Mouse (Mus musculus): ENCODE data around the gene Nupl1. TPM values are rescaled to one million over a fixed set of nuclear protein-coding genes. Genes with fewer than 3 reads are reported as not detected.
A peak's percentile ranks its signal among the peaks of the same experiment; 100 is the strongest.

The Nupl1 gene
- polyA plus RNA-seq, 1 experiment from 2014 or later = not detected

GRCm38 (mm10) chr14:60262316-60262715, 11.1 kb upstream of the Nupl1 start:
- H3K27me3 ChIP-seq = no peaks in the 10 kb centered on the region
- H3K4me1 ChIP-seq = peaks cover 14% of the 10 kb centered on the region
- H3K4me3 ChIP-seq = no peak overlapping the region
- H3K27ac ChIP-seq = no peak overlapping the region
- no peak overlapping the region for H3K4me2 ChIP-seq (replicated peaks)
- H3K9ac ChIP-seq = no peak overlapping the region
- 77% methylated on average over 7 of the region's 7 CpGs for WGBS
- no peaks in the 10 kb centered on the region for H3K9me3 ChIP-seq
- no peak for ATAC-seq (ENCODE audit: insufficient number of reproducible peaks, insufficient read depth, low FRiP score, low TSS enrichment)
- no peaks in the 10 kb centered on the region for H3K36me3 ChIP-seq

GRCm38 (mm10) chr14:60257851-60258250, 6.6 kb upstream of the Nupl1 start:
- Histone ChIP-seq H3K4me3 (no peak overlapping the region), H3K4me1 (no peaks in the 10 kb centered on the region), H3K9me3 (no peaks in the 10 kb centered on the region), H3K36me3 (no peaks in the 10 kb centered on the region), H3K27ac (no peak overlapping the region), H3K4me2 (replicated peaks) (no peak overlapping the region), H3K9ac (no peak overlapping the region), H3K27me3 (no peaks in the 10 kb centered on the region)
- WGBS = 93% methylated on average over 1 of the region's 1 CpGs
- ATAC-seq (ENCODE audit: insufficient number of reproducible peaks, insufficient read depth, low FRiP score, low TSS enrichment) = no peak

GRCm38 (mm10) chr14:60257101-60257500, 5.9 kb upstream of the Nupl1 start:
- no peaks in the 10 kb centered on the region for H3K36me3 ChIP-seq
- no peak overlapping the region for H3K4me3 ChIP-seq
- peaks cover 3% of the 10 kb centered on the region; the same call in 1 of the 2 replicates for H3K4me1 ChIP-seq
- 76% methylated on average over 4 of the region's 4 CpGs for WGBS
- no peak for ATAC-seq (ENCODE audit: insufficient number of reproducible peaks, insufficient read depth, low FRiP score, low TSS enrichment)
- H3K4me2 ChIP-seq (replicated peaks) = no peak overlapping the region
- H3K9ac ChIP-seq = no peak overlapping the region
- no peak overlapping the region for H3K27ac ChIP-seq
- no peaks in the 10 kb centered on the region for H3K27me3 ChIP-seq
- H3K9me3 ChIP-seq = no peaks in the 10 kb centered on the region

GRCm38 (mm10) chr14:60256356-60256755, 5.1 kb upstream of the Nupl1 start:
- no peaks in the 10 kb centered on the region for H3K36me3 ChIP-seq
- H3K4me1 ChIP-seq = peaks cover 3% of the 10 kb centered on the region; the same call in 1 of the 2 replicates
- H3K4me3 ChIP-seq = no peak overlapping the region
- H3K4me2 ChIP-seq (replicated peaks) = no peak overlapping the region
- H3K9me3 ChIP-seq = no peaks in the 10 kb centered on the region
- 0 out of 2 replicates have a peak overlapping the region, but pooled peaks have one; percentile 25 for H3K27ac ChIP-seq
- ATAC-seq (ENCODE audit: insufficient number of reproducible peaks, insufficient read depth, low FRiP score, low TSS enrichment) = no peak
- H3K9ac ChIP-seq = no peak overlapping the region
- 30% methylated on average over 3 of the region's 3 CpGs for WGBS
- H3K27me3 ChIP-seq = no peaks in the 10 kb centered on the region

GRCm38 (mm10) chr14:60254774-60255173, 3.5 kb upstream of the Nupl1 start:
- ATAC-seq (ENCODE audit: insufficient number of reproducible peaks, insufficient read depth, low FRiP score, low TSS enrichment) = no peak
- Histone ChIP-seq H3K36me3 (no peaks in the 10 kb centered on the region), H3K9me3 (no peaks in the 10 kb centered on the region), H3K4me1 (peaks cover 10% of the 10 kb centered on the region; the same call in 1 of the 2 replicates), H3K9ac (no peak overlapping the region), H3K4me2 (replicated peaks) (no peak overlapping the region), H3K27me3 (no peaks in the 10 kb centered on the region), H3K27ac (no peak overlapping the region), H3K4me3 (no peak overlapping the region)

- Histone ChIP-seq H3K9ac (no peak overlapping the region), H3K27ac (no peak overlapping the region), H3K4me2 (replicated peaks) (no peak overlapping the region), H3K27me3 (no peaks in the 10 kb centered on the region), H3K9me3 (no peaks in the 10 kb centered on the region), H3K4me3 (no peak overlapping the region), H3K4me1 (peaks cover 17% of the 10 kb centered on the region), H3K36me3 (no peaks in the 10 kb centered on the region)
- no peak for ATAC-seq (ENCODE audit: insufficient number of reproducible peaks, insufficient read depth, low FRiP score, low TSS enrichment)
- 89% methylated on average over 3 of the region's 3 CpGs for WGBS
Measured at GRCm38 (mm10) chr14:60253466-60253865, 2.2 kb upstream of the Nupl1 start.

GRCm38 (mm10) chr14:60252004-60253000, 1.1 kb upstream of the Nupl1 start:
- Histone ChIP-seq H3K4me3 (peak overlapping the region; percentile 97), H3K4me1 (peaks cover 17% of the 10 kb centered on the region), H3K36me3 (no peaks in the 10 kb centered on the region), H3K27ac (peak overlapping the region; percentile 83), H3K9ac (peak overlapping the region; percentile 94), H3K4me2 (replicated peaks) (peak overlapping the region; percentile 70), H3K27me3 (no peaks in the 10 kb centered on the region), H3K9me3 (no peaks in the 10 kb centered on the region)
- 22% methylated on average over 15 of the region's 15 CpGs for WGBS
- ATAC-seq (ENCODE audit: insufficient number of reproducible peaks, insufficient read depth, low FRiP score, low TSS enrichment) = 0 out of 2 replicates have a peak, but pooled peaks have one; percentile 2

- H3K9me3 ChIP-seq = no peaks in the 10 kb centered on the region
- peak overlapping the region; percentile 84 for H3K27ac ChIP-seq
- under 1% methylated on average over 39 of the region's 39 CpGs for WGBS
- H3K4me2 ChIP-seq (replicated peaks) = peak overlapping the region; percentile 67
- H3K27me3 ChIP-seq = no peaks in the 10 kb centered on the region
- no peaks in the 10 kb centered on the region for H3K36me3 ChIP-seq
- ATAC-seq (ENCODE audit: insufficient number of reproducible peaks, insufficient read depth, low FRiP score, low TSS enrichment) = peak; percentile 55
- H3K9ac ChIP-seq = peak overlapping the region; percentile 94
- peaks cover 17% of the 10 kb centered on the region for H3K4me1 ChIP-seq
- peak overlapping the region; percentile 97 for H3K4me3 ChIP-seq
Measured at GRCm38 (mm10) chr14:60250879-60251278, 352 bp downstream of the Nupl1 start.

GRCm38 (mm10) chr14:60250366-60250765, 865 bp downstream of the Nupl1 start:
- no peak for ATAC-seq (ENCODE audit: insufficient number of reproducible peaks, insufficient read depth, low FRiP score, low TSS enrichment)
- peak overlapping the region; percentile 97 for H3K4me3 ChIP-seq
- no peaks in the 10 kb centered on the region for H3K9me3 ChIP-seq
- peak overlapping the region; percentile 94 for H3K9ac ChIP-seq
- H3K4me1 ChIP-seq = peaks cover 17% of the 10 kb centered on the region
- H3K27ac ChIP-seq = no peak overlapping the region
- H3K4me2 ChIP-seq (replicated peaks) = peak overlapping the region; percentile 67
- WGBS = 21% methylated on average over 8 of the region's 8 CpGs
- H3K36me3 ChIP-seq = no peaks in the 10 kb centered on the region
- no peaks in the 10 kb centered on the region for H3K27me3 ChIP-seq

- ATAC-seq (ENCODE audit: insufficient number of reproducible peaks, insufficient read depth, low FRiP score, low TSS enrichment) = no peak
- WGBS = 84% methylated on average over 3 of the region's 3 CpGs
- H3K4me1 ChIP-seq = no peaks in the 10 kb centered on the region
- no peak overlapping the region for H3K27ac ChIP-seq
- H3K9ac ChIP-seq = no peak overlapping the region
- H3K36me3 ChIP-seq = peaks cover 46% of the 10 kb centered on the region
- no peaks in the 10 kb centered on the region for H3K27me3 ChIP-seq
- H3K4me3 ChIP-seq = no peak overlapping the region
- no peak overlapping the region for H3K4me2 ChIP-seq (replicated peaks)
- no peaks in the 10 kb centered on the region for H3K9me3 ChIP-seq
Measured at GRCm38 (mm10) chr14:60238551-60238950, 12.7 kb downstream of the Nupl1 start.

GRCm38 (mm10) chr14:60219886-60220285, 31.3 kb downstream of the Nupl1 start:
- Histone ChIP-seq H3K27ac (no peak overlapping the region), H3K9me3 (no peaks in the 10 kb centered on the region), H3K36me3 (peaks cover 27% of the 10 kb centered on the region), H3K4me2 (replicated peaks) (no peak overlapping the region), H3K4me3 (no peak overlapping the region), H3K27me3 (no peaks in the 10 kb centered on the region), H3K9ac (no peak overlapping the region), H3K4me1 (no peaks in the 10 kb centered on the region)
- 90% methylated on average over 10 of the region's 10 CpGs for WGBS
- no peak for ATAC-seq (ENCODE audit: insufficient number of reproducible peaks, insufficient read depth, low FRiP score, low TSS enrichment)

- Histone ChIP-seq H3K4me2 (replicated peaks) (no peak overlapping the region), H3K4me3 (no peak overlapping the region), H3K9me3 (no peaks in the 10 kb centered on the region), H3K4me1 (no peaks in the 10 kb centered on the region), H3K9ac (no peak overlapping the region), H3K27ac (no peak overlapping the region), H3K36me3 (peaks cover 27% of the 10 kb centered on the region), H3K27me3 (no peaks in the 10 kb centered on the region)
- WGBS = 97% methylated on average over 4 of the region's 4 CpGs
- no peak for ATAC-seq (ENCODE audit: insufficient number of reproducible peaks, insufficient read depth, low FRiP score, low TSS enrichment)
Measured at GRCm38 (mm10) chr14:60217616-60218015, 33.6 kb downstream of the Nupl1 start.

All from embryonic facial prominence, embryonic 12.5 days (tissue).